Mouse (Mus musculus) MEL (cell line): ENCODE measurements around the gene Nfatc4. TPM values are rescaled to one million over a fixed set of nuclear protein-coding genes. Genes with fewer than 3 reads are reported as not detected.

Source experiments
- DNase-seq: peaks from one replicate; pipeline ENCODE4 v3.0.0; 2011; ENCODE audit warnings: low read depth, low spot score
- H3K27ac ChIP-seq: 2 replicates; pipeline ENCODE4 v1.5.1; 2012; ENCODE audit warnings: low read depth, mild to moderate bottlenecking, control low read depth, low read length, moderate library complexity; ENCODE audit not compliant: control insufficient read depth
- H3K27me3 ChIP-seq, 2 experiments: fragments of 150-350 bp in 1 of 2; sonication (generic) in 1 of 2; 2 replicates each; pipeline ENCODE4 v1.6.1; 2012; ENCODE audit warnings: low read length in 2 of 2, mild to moderate bottlenecking in 2 of 2, improper control_type of control experiment in 1 of 2, moderate library complexity in 1 of 2; ENCODE audit not compliant: insufficient read depth in 2 of 2, control insufficient read depth in 1 of 2
- H3K36me3 ChIP-seq, 2 experiments: 2 replicates each; pipeline ENCODE4 v1.6.1; 2012 to 2014; ENCODE audit warnings: low read length in 2 of 2, improper control_type of control experiment in 1 of 2, inconsistent platforms in 1 of 2, mild to moderate bottlenecking in 1 of 2; ENCODE audit not compliant: insufficient read depth in 2 of 2, control insufficient read depth in 1 of 2
- H3K4me1 ChIP-seq, 2 experiments: fragments of 150-350 bp in 1 of 2; sonication (generic) in 1 of 2; 2 replicates each; pipeline ENCODE4 v1.6.1; 2012; ENCODE audit warnings: low read length in 2 of 2, improper control_type of control experiment in 1 of 2, mild to moderate bottlenecking in 1 of 2; ENCODE audit not compliant: insufficient read depth in 2 of 2, control insufficient read depth in 1 of 2
- H3K4me3 ChIP-seq, 2 experiments: fragments of 150-350 bp in 1 of 2; sonication (generic) in 1 of 2; 2 replicates each; pipeline ENCODE4 v1.5.1; 2012; ENCODE audit warnings: low read depth in 2 of 2, low read length in 2 of 2, mild to moderate bottlenecking in 2 of 2, moderate library complexity in 2 of 2, control low read depth in 1 of 2, improper control_type of control experiment in 1 of 2; ENCODE audit not compliant: control insufficient read depth in 1 of 2, insufficient read depth in 1 of 2
- H3K79me2 ChIP-seq: 2 replicates; pipeline ENCODE4 v1.6.1; 2012; ENCODE audit warnings: mild to moderate bottlenecking, low read length, moderate library complexity; ENCODE audit not compliant: control insufficient read depth, poor library complexity, insufficient read depth
- H3K9ac ChIP-seq: 2 replicates; pipeline ENCODE4 v1.6.1; 2012; ENCODE audit warnings: low read depth, mild to moderate bottlenecking, control low read depth, low read length, moderate library complexity; ENCODE audit not compliant: control insufficient read depth, poor library complexity, severe bottlenecking
- H3K9me3 ChIP-seq: fragments of 150-350 bp; sonication (generic); replicated peaks from 2 replicates; pipeline ENCODE4 v1.6.1; 2012; ENCODE audit warnings: mild to moderate bottlenecking, low read length, improper control_type of control experiment, moderate library complexity; ENCODE audit not compliant: insufficient read depth
- BHLHE40 ChIP-seq: IDR thresholded peaks from 2 replicates; pipeline ENCODE4 v1.6.1; 2012; ENCODE audit warnings: low read depth, mild to moderate bottlenecking, inconsistent platforms, low read length, improper control_type of control experiment, borderline replicate concordance
- CHD2 ChIP-seq: IDR thresholded peaks from 2 replicates; pipeline ENCODE4 v1.6.1; 2011; ENCODE audit warnings: low read length, improper control_type of control experiment
- CTCF ChIP-seq, 3 experiments: IDR thresholded peaks in 2 of 3; conservative IDR thresholded peaks in 1 of 3; 2 replicates each; pipeline ENCODE4 v1.5.1; 2011 to 2012; ENCODE audit warnings: low read length in 3 of 3, low read depth in 2 of 3, mild to moderate bottlenecking in 2 of 3, improper control_type of control experiment in 1 of 3, inconsistent platforms in 1 of 3, mixed read lengths in 1 of 3, moderate library complexity in 1 of 3; ENCODE audit not compliant: control insufficient read depth in 1 of 3, insufficient read depth in 1 of 3, poor library complexity in 1 of 3, severe bottlenecking in 1 of 3
- ETS1 ChIP-seq: IDR thresholded peaks from 2 replicates; pipeline ENCODE4 v1.6.1; 2012; ENCODE audit warnings: low read depth, mild to moderate bottlenecking, inconsistent platforms, low read length, improper control_type of control experiment, moderate library complexity
- GATA1 ChIP-seq: IDR thresholded peaks from 2 replicates; pipeline ENCODE4 v1.6.1; 2011; ENCODE audit warnings: low read depth, low read length, improper control_type of control experiment
- JUND ChIP-seq: IDR thresholded peaks from 2 replicates; pipeline ENCODE4 v1.6.1; 2011; ENCODE audit warnings: low read depth, mild to moderate bottlenecking, improper control_type of control experiment, low read length
- KAT2A ChIP-seq: conservative IDR thresholded peaks from 2 replicates; pipeline ENCODE4 v1.6.1; 2012; ENCODE audit warnings: low read depth, low read length, improper control_type of control experiment, inconsistent platforms
- MAFK ChIP-seq: IDR thresholded peaks from 2 replicates; pipeline ENCODE4 v1.6.1; 2011; ENCODE audit warnings: low read depth, mild to moderate bottlenecking, low read length, improper control_type of control experiment, borderline replicate concordance
- MEF2A ChIP-seq: IDR thresholded peaks from 2 replicates; pipeline ENCODE4 v1.6.1; 2014; ENCODE audit warnings: low read depth, mild to moderate bottlenecking, inconsistent platforms, low read length, improper control_type of control experiment; ENCODE audit not compliant: poor library complexity, insufficient replicate concordance, severe bottlenecking; ENCODE audit errors: extremely low read depth
- MYB ChIP-seq: IDR thresholded peaks from 2 replicates; pipeline ENCODE4 v1.6.1; 2011; ENCODE audit warnings: mild to moderate bottlenecking, low read depth, low read length, improper control_type of control experiment
- POLR2A ChIP-seq, 2 experiments: IDR thresholded peaks; 2 replicates each; pipeline ENCODE4 v1.6.1; 2011 to 2012; ENCODE audit warnings: low read length in 2 of 2, mild to moderate bottlenecking in 2 of 2, control low read depth in 1 of 2, improper control_type of control experiment in 1 of 2, low read depth in 1 of 2, moderate library complexity in 1 of 2; ENCODE audit not compliant: control insufficient read depth in 1 of 2, insufficient read depth in 1 of 2, poor library complexity in 1 of 2
- POLR2AphosphoS2 ChIP-seq: IDR thresholded peaks from 2 replicates; pipeline ENCODE4 v1.6.1; 2011; ENCODE audit warnings: low read length, improper control_type of control experiment
- POLR2AphosphoS5 ChIP-seq: IDR thresholded peaks from 2 replicates; pipeline ENCODE4 v1.6.1; 2012; ENCODE audit warnings: low read depth, borderline replicate concordance, mild to moderate bottlenecking, inconsistent platforms, low read length, moderate library complexity, mixed read lengths
- RAD21 ChIP-seq: IDR thresholded peaks from 2 replicates; pipeline ENCODE4 v1.6.1; 2011; ENCODE audit warnings: mild to moderate bottlenecking, low read depth, low read length, improper control_type of control experiment
- RCOR1 ChIP-seq: IDR thresholded peaks from 2 replicates; pipeline ENCODE4 v1.6.1; 2012; ENCODE audit warnings: low read depth, mild to moderate bottlenecking, inconsistent platforms, low read length, improper control_type of control experiment
- SIN3A ChIP-seq: IDR thresholded peaks from 2 replicates; pipeline ENCODE4 v1.6.1; 2012; ENCODE audit warnings: low read length, improper control_type of control experiment, inconsistent platforms
- SMC3 ChIP-seq: IDR thresholded peaks from 2 replicates; pipeline ENCODE4 v1.6.1; 2011; ENCODE audit warnings: low read depth, low read length, improper control_type of control experiment
- TAL1 ChIP-seq: IDR thresholded peaks from 2 replicates; pipeline ENCODE4 v1.6.1; 2012; ENCODE audit warnings: mild to moderate bottlenecking, inconsistent platforms, low read length, moderate library complexity, mixed read lengths
- TCF12 ChIP-seq: IDR thresholded peaks from 2 replicates; pipeline ENCODE4 v1.6.1; 2014; ENCODE audit warnings: low read depth, mild to moderate bottlenecking, inconsistent platforms, low read length, improper control_type of control experiment, moderate library complexity
- USF1 ChIP-seq: IDR thresholded peaks from 2 replicates; pipeline ENCODE4 v1.6.1; 2014; ENCODE audit warnings: low read depth, mild to moderate bottlenecking, inconsistent platforms, low read length, improper control_type of control experiment, moderate library complexity
- ZC3H11A ChIP-seq: IDR thresholded peaks from 2 replicates; pipeline ENCODE4 v1.6.1; 2012; ENCODE audit warnings: low read depth, mild to moderate bottlenecking, inconsistent platforms, low read length, improper control_type of control experiment
- ZKSCAN1 ChIP-seq: IDR thresholded peaks from 2 replicates; pipeline ENCODE4 v1.6.1; 2012; ENCODE audit warnings: low read depth, mild to moderate bottlenecking, inconsistent platforms, low read length, improper control_type of control experiment, moderate library complexity
- ZMIZ1 ChIP-seq: IDR thresholded peaks from 2 replicates; pipeline ENCODE4 v1.6.1; 2012; ENCODE audit warnings: low read depth, mild to moderate bottlenecking, inconsistent platforms, low read length, improper control_type of control experiment, moderate library complexity
- ZNF384 ChIP-seq: IDR thresholded peaks from 2 replicates; pipeline ENCODE4 v1.6.1; 2012; ENCODE audit warnings: low read depth, mild to moderate bottlenecking, inconsistent platforms, low read length, improper control_type of control experiment
- polyA plus RNA-seq, 2 experiments: library from polyadenylated mRNA; stranded (reverse) in 1 of 2; unstranded in 1 of 2; fragments of >175 nt in 1 of 2; fragments of >200 nt in 1 of 2; gene quantifications; 2 replicates each; pipeline versions ENCODE4 v1.2.1 to v1.2.4; 2012; ENCODE audit warnings: low replicate concordance in 2 of 2, low read depth in 1 of 2; ENCODE audit not compliant: insufficient read length in 2 of 2, insufficient read depth in 1 of 2, missing spikeins in 1 of 2
- total RNA-seq: library from RNA; depleted of rRNA; stranded (reverse); fragments of 300-350 nt; gene quantifications from 2 replicates; pipeline ENCODE4 v1.2.3, GENCODE M21; 2012

Nfatc4 gene
- total and polyA plus RNA-seq, 3 experiments: 0.27 to 0.71 TPM; not detected in 1

DNA sequence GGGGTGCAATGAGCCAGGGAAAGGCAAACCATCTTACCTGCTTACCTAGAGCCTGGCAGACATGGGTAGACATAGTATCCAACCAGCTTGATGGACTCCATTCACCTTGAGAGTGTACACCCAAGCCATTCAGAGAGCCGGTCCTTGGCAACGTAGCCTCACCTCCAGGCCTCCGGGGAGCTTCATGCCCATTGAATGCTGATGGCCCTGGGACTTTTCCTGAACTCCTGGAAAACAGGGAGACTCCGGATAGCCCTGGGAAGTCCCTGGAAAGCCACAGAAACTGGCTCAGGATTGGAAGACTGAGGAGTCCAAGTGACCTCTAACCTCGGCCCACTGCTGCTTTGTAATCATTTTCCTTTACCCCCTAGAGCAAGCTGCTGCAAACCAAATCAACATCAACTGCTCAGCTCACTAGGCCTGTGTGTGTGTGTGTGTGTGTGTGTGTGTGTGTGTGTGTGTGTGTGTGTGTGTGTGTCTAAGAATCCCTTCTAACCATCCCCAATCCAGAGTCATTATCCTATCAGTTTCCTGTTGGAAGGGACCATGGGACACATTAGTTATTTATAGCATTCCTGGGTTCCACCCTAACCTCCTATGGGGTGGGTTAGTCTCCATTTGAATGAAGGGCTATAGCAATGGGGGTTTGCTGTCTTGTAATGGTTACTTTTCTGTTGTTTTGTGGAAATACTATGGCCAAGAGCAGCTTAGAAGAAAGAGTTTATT, 12.0 kb downstream of the Nfatc4 start:
- no peak overlapping the region for H3K27ac ChIP-seq
- H3K4me3 ChIP-seq: no peak overlapping the region
- no peaks in the 10 kb centered on the region for H3K79me2 ChIP-seq
- no peak overlapping the region for H3K9ac ChIP-seq
- peaks cover 0 to 3% of the 10 kb centered on the region in 2 experiments; a peak in 1 of 4 replicates for H3K4me1 ChIP-seq
- no peaks in the 10 kb centered on the region for H3K36me3 ChIP-seq
- DNase-seq: no peak
- TF ChIP-seq POLR2AphosphoS2 (no peak), ZMIZ1 (no peak), KAT2A (no peak), ETS1 (no peak), CTCF (IDR thresholded peaks at IDR 0.05 in 2 of 3, conservative IDR thresholded peaks at IDR 0.05 in 1 of 3; ENCODE audit: control insufficient read depth in 1 of 3, insufficient read depth in 1 of 3, low read depth in 2 of 3, low read length in 3 of 3, poor library complexity in 1 of 3, severe bottlenecking in 1 of 3) (no peak)
- TF ChIP-seq, all 39 proteins: peak for 0
- Histone ChIP-seq H3K9me3 (no peaks in the 10 kb centered on the region), H3K27me3 (peaks cover 0 to 3% of the 10 kb centered on the region in 2 experiments; a peak in 1 of 4 replicates)

DNA sequence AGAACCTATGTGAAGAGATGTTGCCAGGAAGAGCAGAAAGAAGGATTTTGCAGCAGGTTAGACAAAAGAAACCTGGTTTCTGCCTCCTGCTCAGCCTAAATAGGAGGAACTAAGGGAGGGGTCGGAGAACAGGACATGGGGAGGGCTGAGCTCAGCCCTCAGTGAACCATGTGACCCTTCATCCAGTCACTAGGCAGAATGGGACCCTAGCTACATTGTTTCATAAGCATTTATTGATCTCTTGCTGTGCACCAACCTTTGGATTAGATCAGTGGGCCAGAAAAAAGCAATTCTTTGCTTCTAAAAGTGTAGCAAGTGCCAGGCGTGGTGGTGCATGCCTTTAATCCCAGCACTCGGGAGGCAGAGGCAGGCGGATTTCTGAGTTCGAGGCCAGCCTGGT, 15.4 kb downstream of the Nfatc4 start:
- TF ChIP-seq CHD2 (no peak), JUND (no peak), USF1 (no peak), KAT2A (no peak), ZKSCAN1 (no peak), RCOR1 (no peak), ZMIZ1 (no peak)
- H3K9me3 ChIP-seq: no peaks in the 10 kb centered on the region
- peaks cover 0 to 3% of the 10 kb centered on the region in 2 experiments; a peak in 1 of 4 replicates for H3K27me3 ChIP-seq
- H3K36me3 ChIP-seq: no peaks in the 10 kb centered on the region
- H3K27ac ChIP-seq: no peak overlapping the region
- H3K9ac ChIP-seq: no peak overlapping the region
- H3K4me1 ChIP-seq: no peaks in the 10 kb centered on the region
- DNase-seq: no peak
- no peak overlapping the region for H3K4me3 ChIP-seq
- no peaks in the 10 kb centered on the region for H3K79me2 ChIP-seq

DNA sequence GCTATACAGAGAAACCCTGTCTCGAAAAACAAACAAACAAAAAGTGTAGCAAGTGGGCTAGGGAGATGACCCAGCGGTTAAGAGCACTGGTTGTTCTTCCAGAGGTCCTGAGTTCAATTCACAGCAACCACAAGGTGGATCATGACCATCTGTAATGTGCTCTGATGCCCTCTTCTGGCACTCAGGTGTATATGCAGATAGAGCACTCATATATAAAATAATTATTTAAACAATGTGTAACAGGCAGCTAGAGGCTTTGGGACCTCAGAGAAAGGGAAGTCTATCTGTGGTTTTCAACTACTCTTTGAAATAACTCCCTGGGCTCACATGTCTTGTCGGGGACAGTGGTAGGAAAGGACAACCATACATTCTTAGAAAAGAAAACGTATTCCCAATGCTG, 15.8 kb downstream of the Nfatc4 start:
- no peaks in the 10 kb centered on the region for H3K79me2 ChIP-seq
- H3K9me3 ChIP-seq: no peaks in the 10 kb centered on the region
- no peak overlapping the region for H3K4me3 ChIP-seq
- H3K36me3 ChIP-seq: no peaks in the 10 kb centered on the region
- no peak overlapping the region for H3K27ac ChIP-seq
- H3K27me3 ChIP-seq: peaks cover 0 to 3% of the 10 kb centered on the region in 2 experiments; a peak in 1 of 4 replicates
- no peaks in the 10 kb centered on the region for H3K4me1 ChIP-seq
- peak; percentile 56 for DNase-seq
- H3K9ac ChIP-seq: no peak overlapping the region
- TF ChIP-seq TCF12: no peak
- TF ChIP-seq RAD21: peak; percentile 26
- TF ChIP-seq ZC3H11A: no peak
- TF ChIP-seq POLR2A (IDR thresholded peaks at IDR 0.05; ENCODE audit: control insufficient read depth in 1 of 2, insufficient read depth in 1 of 2, low read depth in 1 of 2, low read length in 2 of 2, poor library complexity in 1 of 2): no peak
- no peak for TF ChIP-seq BHLHE40
- no peak for TF ChIP-seq MYB
- no peak for TF ChIP-seq ETS1
- TF ChIP-seq JUND: no peak
- TF ChIP-seq SMC3: peak; percentile 51
- TF ChIP-seq ZNF384: no peak
- no peak for TF ChIP-seq MAFK
- TF ChIP-seq CTCF (IDR thresholded peaks at IDR 0.05 in 2 of 3, conservative IDR thresholded peaks at IDR 0.05 in 1 of 3; ENCODE audit: control insufficient read depth in 1 of 3, insufficient read depth in 1 of 3, low read depth in 2 of 3, low read length in 3 of 3, poor library complexity in 1 of 3, severe bottlenecking in 1 of 3): peak; percentile 32 to 45 (median 32)
- TF ChIP-seq USF1: no peak
- no peak for TF ChIP-seq SIN3A
- TF ChIP-seq RCOR1: no peak
- TF ChIP-seq MEF2A: no peak
- no peak for TF ChIP-seq ZKSCAN1
- TF ChIP-seq POLR2AphosphoS5: no peak
- TF ChIP-seq TAL1: no peak
- TF ChIP-seq GATA1: no peak
